ENCODE assay signal across 8 mouse cellular contexts in the genomic region with DNA sequence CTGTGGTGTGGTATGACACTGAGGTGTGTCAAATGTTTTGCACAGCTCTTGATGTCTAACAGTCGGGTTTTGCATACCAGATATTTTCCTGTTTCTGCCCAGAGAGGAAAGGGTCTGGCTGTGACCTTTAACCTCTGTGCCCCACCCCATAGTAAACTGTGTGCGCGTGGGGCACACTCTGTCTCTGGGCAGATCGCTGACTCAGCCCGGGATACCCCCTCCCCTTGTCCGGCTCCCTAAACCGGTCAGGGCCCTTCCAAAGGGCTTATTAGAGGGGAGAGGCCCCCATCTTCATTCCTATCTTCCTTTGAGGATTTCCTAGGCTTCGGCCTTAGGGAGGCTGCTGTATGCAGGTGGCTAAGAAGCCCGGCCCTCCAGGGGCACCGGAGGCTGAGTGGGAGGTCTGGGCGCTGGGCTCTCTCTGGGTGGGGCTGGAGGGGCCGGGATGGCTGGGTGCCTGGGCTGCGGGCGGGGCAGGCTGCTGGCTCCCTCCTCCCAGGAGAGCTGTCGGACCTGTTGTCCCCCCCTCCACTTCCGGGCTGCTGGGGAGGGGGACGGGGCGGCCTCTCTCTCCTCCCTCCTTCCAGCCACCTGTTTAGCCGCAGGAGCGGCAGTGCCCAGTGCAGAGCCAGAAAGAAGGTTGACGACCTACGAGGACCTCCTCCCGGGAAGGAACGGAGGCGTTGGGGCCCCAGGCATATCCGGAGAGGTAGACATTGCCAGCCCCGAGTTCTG. TPM values are rescaled to one million over a fixed set of nuclear protein-coding genes. Genes with fewer than 3 reads are reported as not detected.
A peak's percentile ranks its signal among the peaks of the same experiment; 100 is the strongest.
DNase-seq lines count a peak whose midpoint lies in the region; ATAC-seq and TF ChIP-seq lines count a peak whose summit lies in the region.

Phldb3 (plus strand) TSS at position 620 of the 735 bp plus-strand sequence.

- ATAC-seq in forebrain, embryonic 12.5 days (ENCODE audit: low FRiP score): no peak
- ATAC-seq in kidney, embryonic 16.5 days (ENCODE audit: low FRiP score, low TSS enrichment): peak; percentile 60

- no peak within 1 kb of the TSS for H3K27ac ChIP-seq in layer of hippocampus, adult 2 months
- H3K27ac ChIP-seq in forebrain, embryonic 12.5 days: no peak within 1 kb of the TSS
- peak within 1 kb of the TSS; percentile 59; the same call in 1 of the 2 replicates for H3K27ac ChIP-seq in kidney, embryonic 16.5 days (ENCODE audit: low read length)

- H3K4me3 ChIP-seq in layer of hippocampus, adult 2 months: peak within 1 kb of the TSS; percentile 46
- H3K4me3 ChIP-seq in forebrain, embryonic 12.5 days (replicated peaks): peak within 1 kb of the TSS; percentile 36
- peak within 1 kb of the TSS; percentile 65 for H3K4me3 ChIP-seq in kidney, embryonic 16.5 days (ENCODE audit: low read length)

- no peaks in the 10 kb centered on the region for H3K36me3 ChIP-seq in forebrain, embryonic 12.5 days (replicated peaks)
- H3K36me3 ChIP-seq in kidney, embryonic 16.5 days (ENCODE audit: insufficient read depth, low read length): no peaks in the 10 kb centered on the region

- DNase-seq in layer of hippocampus, adult 2 months (ENCODE audit: low spot score in 2 of 2): no peak
- DNase-seq in layer of hippocampus, postnatal 25 days (ENCODE audit: extremely low spot score in 1 of 2, low spot score in 1 of 2): no peak
- peak; percentile 68 for DNase-seq in lung, postnatal 25 days (ENCODE audit: low spot score)
- DNase-seq in spleen, postnatal 10 days (ENCODE audit: low spot score in 2 of 2): peak; percentile 41 to 48
- no peak for DNase-seq in left cerebral cortex, postnatal 4 days
- no peak for DNase-seq in right cerebral cortex, postnatal 14 days

- H3K4me1 ChIP-seq in forebrain, embryonic 12.5 days: peaks cover 21% of the 10 kb centered on the region
- H3K4me1 ChIP-seq in kidney, embryonic 16.5 days (ENCODE audit: insufficient read depth, low read length): peaks cover 26% of the 10 kb centered on the region

- intact Hi-C loops in left cerebral cortex, postnatal 4 days (cut with DNase I): no loop called here

- WGBS in forebrain, embryonic 12.5 days: 3% methylated on average over 27 of the region's 27 CpGs
- WGBS in kidney, embryonic 16.5 days: 3% methylated on average over 26 of the region's 27 CpGs

- H3K9me3 ChIP-seq in forebrain, embryonic 12.5 days: no peaks in the 10 kb centered on the region
- no peaks in the 10 kb centered on the region for H3K9me3 ChIP-seq in kidney, embryonic 16.5 days (ENCODE audit: low read length)

- no peak for TF ChIP-seq CTCF in layer of hippocampus, adult 2 months (conservative IDR thresholded peaks at IDR 0.05)

- H3K9ac ChIP-seq in forebrain, embryonic 12.5 days: peak within 1 kb of the TSS; percentile 22; the same call in 1 of the 2 replicates
- peak within 1 kb of the TSS; percentile 71 for H3K9ac ChIP-seq in kidney, embryonic 16.5 days (replicated peaks; ENCODE audit: low read length)

- H3K27me3 ChIP-seq in forebrain, embryonic 12.5 days: peaks cover 68% of the 10 kb centered on the region
- peaks cover 43% of the 10 kb centered on the region for H3K27me3 ChIP-seq in kidney, embryonic 16.5 days (ENCODE audit: insufficient read depth, low read length)

- H3K4me2 ChIP-seq in forebrain, embryonic 12.5 days: peak within 1 kb of the TSS; percentile 58
- peak within 1 kb of the TSS; percentile 89 for H3K4me2 ChIP-seq in kidney, embryonic 16.5 days (replicated peaks; ENCODE audit: low read depth, low read length)

RNA-seq across cellular contexts. Expression of gene Phldb3, which starts in this region (rescaled TPM):
- total RNA-seq in layer of hippocampus, adult 2 months (2021): under 1 TPM in 1 of 2 experiments, not detected in 1; 0.22 TPM
- total RNA-seq in layer of hippocampus, postnatal 25 days (2021): under 1 TPM; 0.19 to 0.20 TPM
- polyA plus RNA-seq in forebrain, embryonic 12.5 days (2016; fragmentation: Nextera tagmentation; extraction: Ambion mirVana): not detected in 2 replicates
- polyA plus RNA-seq in kidney, embryonic 16.5 days (2015; fragmentation: Nextera tagmentation; extraction: Ambion mirVana): 0.14 and 0.22 TPM in 2 replicates
- total RNA-seq in left cerebral cortex, postnatal 4 days (2021): under 1 TPM; 0.48 to 0.72 TPM

Comparison
In these comparisons a context has a peak if more than half of its experiments do, and no peak if none do; other contexts are left out.
1. Peak in ATAC-seq, H3K4me3 ChIP-seq, H3K27ac ChIP-seq, H3K9ac ChIP-seq and H3K4me2 ChIP-seq in kidney, embryonic 16.5 days; RNA of the gene not detected or under 1 TPM.
2. DNase-seq: peak in lung, postnatal 25 days (single experiment) and spleen, postnatal 10 days (2 of 2); none in layer of hippocampus, adult 2 months (0 of 2), layer of hippocampus, postnatal 25 days (0 of 2), left cerebral cortex, postnatal 4 days (single experiment) and right cerebral cortex, postnatal 14 days (single experiment).
3. Peak in every context shown above with its lines, with median percentiles within 50 percentile points of each other: H3K4me3 ChIP-seq.